Mouse (Mus musculus): ENCODE results near the gene Atp8a2.

The Atp8a2 gene

DNA sequence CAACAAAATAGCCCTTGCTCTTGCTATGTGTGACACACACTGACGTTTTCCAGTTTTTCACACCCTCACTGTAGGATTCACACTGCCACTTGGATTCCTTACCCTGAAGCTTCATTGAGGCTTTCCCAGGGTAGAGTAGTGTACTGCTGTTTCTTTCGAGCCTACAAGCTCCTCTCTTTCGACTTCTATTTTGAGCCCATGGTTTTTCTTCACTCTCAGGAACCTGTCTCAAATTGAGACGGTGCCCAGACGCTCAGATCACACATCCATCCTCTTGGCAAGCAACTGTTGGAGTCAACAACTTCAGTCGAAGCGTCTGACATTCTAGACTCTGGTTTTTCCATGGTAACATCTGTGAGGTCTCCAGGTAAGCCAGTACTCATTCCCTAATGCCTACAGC, at the start of gene Atp8a2:
Atp8a2 (minus strand) TSS at position 296 of the 400 bp plus-strand sequence.
- DNase-seq (ENCODE audit: low spot score), result no peak

DNA sequence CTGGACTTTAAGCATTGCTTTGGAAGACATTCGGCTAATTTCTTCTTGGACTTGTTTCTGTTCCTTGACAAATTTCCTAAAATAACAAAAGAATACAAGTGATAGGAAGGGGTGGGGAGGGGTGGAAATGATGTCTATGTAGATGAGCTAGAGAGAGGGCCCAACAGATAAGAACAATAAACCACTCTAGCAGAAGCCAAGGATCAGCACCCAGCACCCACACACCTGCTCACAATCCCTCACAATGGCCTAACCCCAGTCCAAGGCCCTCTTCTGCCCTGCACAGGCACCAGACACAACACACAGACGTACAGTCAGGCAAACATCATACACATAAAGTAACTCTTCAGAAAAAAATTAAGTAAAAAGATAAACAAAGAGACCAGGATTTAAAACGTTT, 41.6 kb upstream of the Atp8a2 start:
- DNase-seq (ENCODE audit: low spot score), result no peak

DNA sequence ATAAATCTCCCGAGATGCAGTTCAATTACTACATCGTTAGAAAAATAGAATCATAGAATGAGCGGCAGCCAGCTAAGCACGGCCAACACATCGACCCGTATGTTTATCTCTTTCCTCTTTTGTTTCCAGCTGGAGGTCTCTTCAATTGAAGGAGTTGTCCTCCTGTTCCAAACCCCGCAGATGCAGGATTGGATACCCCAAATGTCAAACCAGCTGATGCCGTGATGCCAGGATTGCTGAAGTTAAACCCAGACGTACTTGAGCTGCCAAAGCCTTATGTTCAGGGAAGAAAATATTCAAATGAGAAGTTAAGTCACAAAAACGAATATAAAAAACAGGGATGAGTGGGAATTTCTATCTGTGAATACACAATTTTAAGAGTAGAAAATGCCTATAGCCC, 22.9 kb upstream of the Atp8a2 start:
- DNase-seq (ENCODE audit: low spot score), result no peak

DNA sequence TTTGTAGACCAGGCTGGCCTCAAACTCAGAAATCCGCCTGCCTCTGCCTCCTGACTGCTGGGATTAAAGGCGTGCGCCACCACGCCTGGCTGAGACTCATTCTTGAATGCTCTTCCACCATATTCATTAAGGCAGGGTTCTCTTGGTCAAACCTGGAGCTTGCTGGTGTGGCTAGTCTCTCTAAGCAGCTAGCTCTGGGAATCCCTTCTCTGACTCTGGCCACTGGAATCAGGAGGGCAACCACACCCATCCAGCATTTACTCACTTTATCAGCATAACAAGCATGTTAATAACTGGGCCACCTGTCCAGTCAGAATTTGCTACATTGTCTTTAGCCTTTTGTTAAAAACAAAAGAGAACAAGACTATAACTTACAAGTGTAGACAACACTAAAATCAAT, 20.6 kb upstream of the Atp8a2 start:
- no peak for DNase-seq (ENCODE audit: low spot score)

DNA sequence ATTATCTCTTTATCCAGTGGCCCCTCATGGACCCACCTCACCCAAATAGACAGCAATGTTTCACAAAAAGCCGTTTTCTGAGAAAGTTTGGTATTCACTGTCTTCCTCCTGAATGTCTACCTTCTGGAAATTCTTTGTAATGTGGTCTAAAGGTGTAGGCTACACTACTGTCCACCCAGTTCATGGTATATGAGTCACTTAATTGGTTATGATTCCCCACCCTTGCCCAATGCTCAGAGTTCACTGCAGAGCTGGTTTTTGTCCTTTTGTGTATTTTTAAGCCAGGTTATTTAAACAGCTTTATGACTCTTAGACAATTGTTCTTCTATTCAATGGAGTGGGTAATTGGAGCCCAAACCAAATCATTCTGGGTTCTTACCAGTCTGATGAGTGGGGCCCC, 19.1 kb upstream of the Atp8a2 start:
- DNase-seq (ENCODE audit: low spot score), result no peak

DNA sequence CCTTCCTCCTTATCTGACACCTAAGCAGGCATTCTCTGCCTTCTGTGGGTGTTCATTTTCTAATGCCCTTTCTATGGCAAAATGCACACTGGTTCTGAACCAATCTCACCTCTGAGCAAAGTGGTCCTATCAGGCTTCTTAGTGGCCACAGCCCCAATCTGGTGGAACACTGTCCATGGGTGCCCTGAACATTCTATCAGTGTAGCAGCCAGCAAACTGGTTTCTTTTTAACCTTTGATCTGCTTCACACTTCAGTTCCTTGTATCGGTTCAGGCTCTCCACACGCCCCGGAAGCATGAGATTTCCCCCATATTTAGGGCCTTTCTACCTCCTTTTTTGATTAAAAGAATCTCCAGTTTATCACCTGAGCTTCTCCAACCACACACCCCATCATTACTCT, 18.0 kb upstream of the Atp8a2 start:
- DNase-seq (ENCODE audit: low spot score), result no peak

DNA sequence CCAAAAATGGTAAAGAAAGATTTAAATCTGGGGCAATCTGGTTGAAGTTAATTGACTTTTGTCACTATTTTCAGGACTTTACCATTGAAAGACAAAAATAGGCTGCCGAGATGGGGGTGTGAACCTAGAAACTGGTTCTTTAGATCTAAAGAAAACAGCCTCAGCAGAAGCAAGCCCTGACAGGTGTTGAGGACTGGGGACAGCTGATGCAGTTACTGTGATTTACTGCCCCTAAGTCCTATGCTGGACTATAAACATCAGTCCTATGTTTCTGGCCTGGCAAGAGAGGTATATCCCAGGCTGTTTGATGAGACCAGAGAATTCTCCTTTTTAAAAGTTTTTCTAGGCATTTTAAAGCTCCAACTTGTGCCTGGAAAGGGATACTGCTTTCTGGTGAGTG, 17.1 kb upstream of the Atp8a2 start:
- DNase-seq (ENCODE audit: low spot score), result peak; percentile 4

DNA sequence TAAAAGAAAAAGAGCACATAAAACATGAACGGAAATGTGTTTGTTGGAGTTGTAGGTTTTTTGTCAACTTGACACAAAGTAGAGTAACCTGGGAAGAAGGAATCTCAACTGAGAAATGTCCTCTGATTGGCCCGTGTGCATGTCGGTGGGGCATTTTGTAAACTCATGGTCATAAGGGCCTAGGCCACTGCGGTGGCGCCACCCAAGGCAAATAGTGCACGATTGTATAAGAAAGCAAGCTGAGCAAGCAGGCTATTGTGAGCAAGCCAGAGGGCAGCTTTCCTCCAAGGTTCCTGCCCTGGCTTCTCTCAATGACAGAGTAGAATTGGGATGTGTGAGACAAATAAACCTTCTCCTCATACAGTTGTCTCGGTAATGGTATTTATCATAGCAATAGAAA, 12.2 kb upstream of the Atp8a2 start:
- DNase-seq (ENCODE audit: low spot score), result no peak

DNA sequence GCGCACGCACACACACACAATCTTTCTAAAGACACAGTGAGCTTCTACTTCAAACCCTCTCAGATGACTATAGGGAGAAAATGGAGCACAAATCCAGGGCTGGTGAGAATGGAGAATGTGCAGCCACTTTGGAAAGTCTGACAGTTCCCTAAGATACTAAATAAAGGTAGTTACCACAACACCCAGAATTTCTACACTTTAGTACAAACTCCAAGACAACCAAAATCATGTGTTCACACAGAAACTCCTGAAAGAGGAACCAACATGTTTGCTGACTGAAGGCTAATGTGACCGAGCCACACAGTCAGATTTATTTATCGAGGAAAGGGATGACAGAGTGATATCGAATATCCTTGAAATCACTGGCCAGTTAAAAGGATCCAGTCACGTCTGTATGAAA, 8.0 kb upstream of the Atp8a2 start:
- no peak for DNase-seq (ENCODE audit: low spot score)

DNA sequence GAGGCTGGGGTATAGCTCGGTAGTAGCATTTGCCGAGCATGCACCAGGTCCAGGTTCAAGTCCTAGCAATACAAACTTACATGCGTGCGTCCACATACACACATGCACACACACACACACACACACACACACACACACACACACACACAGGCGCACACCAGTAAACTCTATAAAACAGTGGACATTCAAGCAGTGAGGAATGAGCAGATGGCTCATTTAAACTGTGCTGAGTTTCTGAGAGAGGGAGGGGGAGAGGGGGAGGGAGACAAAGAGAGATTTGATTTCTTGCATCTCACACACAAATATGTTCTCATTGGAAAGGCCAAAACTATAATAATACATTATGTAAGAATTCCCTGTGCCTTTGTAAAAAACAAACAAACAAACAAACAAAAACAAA, 980 bp downstream of the Atp8a2 start:
- DNase-seq (ENCODE audit: low spot score), result no peak

DNA sequence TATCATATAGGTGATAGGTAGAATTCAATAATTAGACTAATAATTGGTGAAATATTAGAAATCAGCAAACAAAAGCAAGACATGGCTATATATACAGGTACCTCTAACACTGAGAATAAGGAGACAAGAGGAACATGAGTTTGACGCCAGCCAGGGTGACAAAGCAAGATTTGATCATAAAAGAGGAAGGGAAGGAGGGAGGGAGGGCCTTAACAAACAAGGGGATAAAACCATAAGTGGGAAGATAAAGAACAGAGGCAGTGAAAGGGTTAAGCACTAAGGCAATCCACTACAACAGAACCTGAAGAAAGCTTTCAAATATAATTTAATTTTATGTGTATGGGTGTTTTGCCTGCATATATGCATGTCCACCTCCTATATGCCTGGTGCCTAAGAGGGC, 2.4 kb downstream of the Atp8a2 start:
- no peak for DNase-seq (ENCODE audit: low spot score)

DNA sequence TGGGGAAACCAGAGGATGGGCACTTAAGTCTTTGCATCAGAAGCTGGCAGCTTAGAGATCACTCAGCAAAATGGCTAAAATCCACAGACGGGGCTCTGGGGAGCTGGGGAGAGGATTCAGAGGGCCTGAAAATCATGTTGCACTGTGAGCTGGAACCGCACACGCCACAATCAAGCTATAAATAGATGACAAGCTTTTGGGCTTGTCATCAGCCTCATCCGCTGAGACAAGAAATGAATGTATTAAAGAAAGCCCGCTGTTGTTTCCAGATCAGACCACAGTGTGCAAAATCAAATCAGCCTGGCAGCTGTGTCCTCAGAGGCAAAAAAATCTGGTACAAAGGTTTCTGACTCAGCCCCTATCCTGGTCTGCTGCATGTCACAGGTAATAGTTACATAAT, 7.2 kb downstream of the Atp8a2 start:
- no peak for DNase-seq (ENCODE audit: low spot score)

DNA sequence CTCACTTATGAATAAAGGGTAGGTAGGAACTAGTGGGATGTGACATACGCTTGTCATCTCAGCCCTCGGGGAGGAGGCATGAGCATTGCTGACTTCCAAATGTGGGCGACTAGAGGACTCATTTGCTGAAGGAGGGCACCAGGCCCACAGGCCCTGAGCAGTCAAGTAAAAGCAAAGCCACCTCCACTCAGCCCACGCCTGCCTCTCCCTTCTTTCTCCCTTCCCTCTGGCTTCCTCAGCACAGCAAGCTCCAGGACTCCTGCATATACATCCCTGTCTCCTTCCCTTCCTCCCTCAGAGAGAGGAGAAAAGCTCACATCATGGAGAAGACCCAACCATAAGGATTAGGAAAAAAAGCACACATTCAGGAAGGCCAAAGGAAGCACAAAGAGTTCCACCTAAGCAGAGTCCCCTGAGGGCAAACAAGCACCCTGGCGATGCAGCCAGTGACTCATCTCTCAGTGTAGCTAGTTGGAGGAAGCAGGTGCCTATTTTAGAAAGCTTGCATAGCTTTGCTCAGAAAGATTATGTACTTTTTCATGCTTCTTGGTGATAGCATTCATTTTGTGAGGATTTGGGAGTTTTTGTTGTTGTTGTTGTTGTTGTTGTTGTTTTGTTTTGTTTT, 8.7 kb downstream of the Atp8a2 start:
- DNase-seq (ENCODE audit: low spot score), result no peak

DNA sequence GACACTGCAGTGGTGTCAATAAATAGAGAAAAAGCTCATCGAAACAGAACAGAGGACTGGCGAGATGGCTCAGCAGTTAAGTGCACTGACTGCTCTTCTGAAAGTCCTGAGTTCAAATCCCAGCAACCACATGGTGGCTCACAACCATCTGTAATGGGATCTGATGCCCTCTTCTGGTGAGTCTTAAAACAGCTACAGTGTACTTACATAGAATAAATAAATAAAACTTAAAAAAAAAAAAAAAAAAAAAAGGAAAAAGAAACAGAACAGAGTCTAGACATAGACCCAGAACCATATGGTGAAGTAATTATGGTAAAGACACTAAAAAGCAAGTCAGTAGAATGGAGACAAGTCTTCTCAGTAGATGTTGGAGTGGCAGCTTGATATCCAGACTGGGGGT, 15.7 kb downstream of the Atp8a2 start:
- DNase-seq (ENCODE audit: low spot score), result no peak

DNA sequence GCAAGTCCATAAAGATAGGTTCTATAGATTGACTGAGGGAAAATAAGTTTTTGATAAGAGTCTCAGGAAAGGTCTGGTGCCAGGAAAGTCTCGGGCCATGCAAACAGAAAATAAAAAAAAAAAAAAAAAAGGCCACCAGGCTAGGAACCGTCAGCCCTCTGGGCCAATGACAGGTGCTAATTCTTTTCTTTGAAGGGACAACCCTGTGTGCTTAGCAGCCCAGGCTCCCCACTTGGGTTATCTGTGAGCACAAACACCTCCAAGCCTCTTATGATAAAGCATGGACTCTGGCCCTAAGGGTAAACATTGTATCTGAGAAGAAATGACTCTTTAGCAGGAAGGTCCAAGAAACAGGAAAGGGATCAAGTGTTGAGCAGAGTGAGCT, 18.4 kb downstream of the Atp8a2 start:
- DNase-seq (ENCODE audit: low spot score), result no peak

DNA sequence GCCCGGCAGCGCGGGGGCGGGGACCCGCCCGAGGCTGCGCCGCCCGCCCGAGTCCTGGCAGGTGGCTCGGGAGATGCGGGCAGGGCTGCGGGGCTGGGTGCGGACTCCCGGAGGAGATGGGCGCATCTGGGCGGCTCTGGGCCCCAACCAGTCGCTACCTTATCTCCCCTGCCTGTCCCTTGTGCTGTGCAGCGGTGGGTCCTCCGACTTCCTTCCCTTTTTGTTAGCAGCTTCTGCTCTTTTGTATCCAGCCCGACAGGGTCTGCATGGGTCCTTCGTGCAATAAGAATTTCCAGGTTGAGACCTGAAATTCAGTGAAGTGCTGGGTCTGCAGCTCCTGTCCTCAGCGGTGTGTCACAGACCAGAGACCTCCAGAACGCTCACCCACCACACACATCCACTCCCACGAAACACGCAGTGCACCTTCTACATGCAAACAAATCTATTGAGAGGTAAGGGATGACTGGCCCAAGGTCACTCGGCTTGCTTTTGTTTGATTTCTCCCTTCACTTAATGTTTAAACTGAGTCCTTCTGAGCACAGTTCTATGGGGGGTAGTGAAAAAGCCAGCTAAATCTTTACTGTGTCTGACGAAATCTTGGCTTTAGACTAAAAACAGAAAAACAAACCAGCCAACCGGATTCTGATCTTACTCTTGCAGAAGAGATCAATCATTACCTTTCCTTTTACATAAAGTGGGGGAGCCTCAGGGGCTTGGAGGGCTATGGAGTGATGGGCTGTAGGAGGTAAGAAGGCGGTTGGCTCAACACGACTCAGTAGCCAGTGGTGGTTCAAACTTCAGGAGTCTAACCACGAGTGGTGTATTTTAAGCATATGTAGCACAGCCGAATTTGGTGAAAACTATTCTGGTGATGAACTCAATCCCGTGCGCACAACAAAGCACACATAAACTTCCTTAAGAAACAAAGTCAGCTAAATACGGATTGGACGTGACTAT, 19.1 kb downstream of the Atp8a2 start:
- peak; percentile 28 for DNase-seq (ENCODE audit: low spot score)

DNA sequence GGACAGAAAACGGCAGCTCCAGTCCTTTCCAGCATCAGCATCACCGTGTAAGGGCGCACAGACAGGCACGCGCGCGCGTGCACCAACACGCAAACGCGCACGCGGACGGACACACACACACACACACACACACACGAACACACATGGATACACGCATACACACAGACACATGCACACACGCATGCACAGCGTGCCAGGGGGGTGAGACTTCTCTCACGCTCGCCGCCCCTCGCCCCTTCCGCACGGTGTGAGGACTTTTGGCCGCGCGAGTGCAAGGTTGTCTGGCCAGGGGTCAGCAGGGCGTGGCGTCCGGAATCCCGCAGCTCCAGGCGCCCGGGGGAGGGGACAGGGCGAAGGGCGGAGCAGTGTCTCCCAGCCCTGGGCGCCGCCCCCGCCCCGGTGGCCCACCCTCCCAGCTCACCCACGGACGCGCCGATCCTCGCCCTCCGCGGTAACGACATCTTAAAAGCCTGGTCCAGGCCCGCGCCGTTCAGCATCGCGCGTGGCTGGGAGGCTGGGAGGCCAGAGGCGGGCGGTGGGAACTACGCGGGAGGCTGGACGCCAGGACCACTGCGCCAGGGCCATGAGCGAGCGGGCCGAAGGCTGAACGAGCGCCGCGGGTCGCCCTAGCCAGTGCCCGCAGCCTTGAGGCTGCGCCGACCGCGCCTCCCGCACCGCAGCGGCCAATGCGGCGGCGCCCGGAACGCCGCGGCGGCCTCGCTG, 19.9 kb downstream of the Atp8a2 start:
- peak; percentile 56 for DNase-seq (ENCODE audit: low spot score)

DNA sequence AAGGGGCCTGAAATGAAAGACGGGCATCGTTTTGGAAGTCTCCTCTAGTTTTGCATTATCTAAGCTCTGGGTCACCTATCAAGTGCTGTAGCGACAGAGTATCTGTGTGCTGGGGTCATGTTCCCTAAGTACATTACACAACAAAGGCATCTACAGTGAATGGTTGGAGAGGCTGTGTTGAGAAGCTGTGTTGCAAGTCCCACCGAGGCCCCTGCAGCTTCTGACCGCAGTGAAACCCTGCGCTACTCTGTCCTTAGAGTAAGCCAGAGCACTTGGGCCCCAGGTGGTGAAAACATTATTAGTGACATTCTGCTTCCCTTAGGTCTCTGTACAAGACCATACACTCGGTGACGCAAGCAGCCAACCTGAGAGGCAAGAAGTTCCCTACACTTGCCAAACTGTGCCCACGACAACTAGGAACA, 20.5 kb downstream of the Atp8a2 start:
- DNase-seq (ENCODE audit: low spot score), result peak; percentile 28

DNA sequence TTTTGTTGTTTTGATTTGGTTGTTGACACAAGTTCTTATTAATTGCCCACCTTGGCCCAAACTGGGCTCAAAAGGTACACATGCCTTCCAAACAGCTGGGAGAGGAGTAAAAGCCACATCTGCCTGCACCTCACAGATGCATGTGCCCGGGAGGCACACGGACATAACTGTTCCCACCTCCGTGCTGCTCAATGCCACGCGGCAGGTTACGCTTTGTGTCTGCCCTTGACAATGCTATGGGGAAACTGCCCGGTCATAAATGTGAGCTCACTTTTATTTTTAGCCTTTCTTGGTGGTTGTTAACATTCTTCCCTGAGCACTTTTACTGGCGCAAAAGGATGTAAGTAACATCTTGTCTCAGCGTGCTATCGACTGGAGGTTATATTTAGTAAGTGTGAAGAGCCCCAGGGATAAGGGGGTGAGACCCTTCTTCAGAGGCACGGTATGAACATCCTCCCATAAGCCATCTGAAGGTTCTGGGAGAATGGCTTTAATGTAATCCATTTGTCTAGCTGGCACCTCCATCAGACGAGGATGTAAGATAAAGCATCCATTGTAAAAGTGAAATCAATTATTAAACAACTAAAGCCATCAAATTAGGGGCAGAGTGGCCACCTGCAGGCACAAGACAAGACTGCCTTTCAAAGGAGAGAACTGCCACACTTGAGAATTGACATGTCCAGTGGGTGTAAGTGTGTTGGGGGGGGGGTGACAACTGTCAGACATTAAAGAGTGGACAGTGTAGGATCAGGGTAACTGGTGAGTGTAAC, 24.5 kb downstream of the Atp8a2 start:
- no peak for DNase-seq (ENCODE audit: low spot score)

DNA sequence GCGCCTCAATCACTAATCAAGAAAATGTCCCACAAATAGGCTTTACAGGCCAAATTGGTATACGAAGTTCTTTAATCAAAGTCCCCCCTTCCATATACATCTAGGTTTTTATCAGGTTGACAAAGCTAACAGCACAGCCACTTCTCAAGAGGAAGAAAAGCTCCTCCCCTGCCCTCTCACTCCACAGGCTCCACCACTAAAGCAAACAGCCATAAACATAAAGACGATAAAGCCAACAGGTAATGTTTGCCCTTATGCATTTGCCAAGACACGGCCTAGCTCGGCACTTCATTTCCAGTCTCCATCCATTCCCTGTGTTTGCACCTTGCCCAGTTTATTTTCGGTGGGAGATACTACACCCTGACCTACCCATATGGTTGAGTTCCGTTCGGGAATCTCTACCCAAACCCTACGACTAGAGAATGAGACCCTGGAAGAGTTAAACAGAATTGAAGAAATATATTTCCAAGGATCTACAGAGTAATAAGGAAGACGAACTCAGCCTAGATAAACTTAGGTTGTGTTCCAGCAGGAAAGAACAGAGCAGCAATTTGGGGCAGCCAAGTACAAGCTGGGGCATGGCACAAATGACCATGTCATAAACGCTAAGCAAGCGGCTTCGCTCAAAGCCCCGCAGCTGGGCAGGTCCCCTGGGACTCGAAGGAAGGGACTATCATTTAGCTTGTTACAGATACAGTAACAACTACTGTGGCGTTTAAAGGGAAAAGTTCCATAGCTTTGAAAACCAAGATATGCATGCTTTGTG, 26.0 kb downstream of the Atp8a2 start:
- DNase-seq (ENCODE audit: low spot score), result no peak

DNA sequence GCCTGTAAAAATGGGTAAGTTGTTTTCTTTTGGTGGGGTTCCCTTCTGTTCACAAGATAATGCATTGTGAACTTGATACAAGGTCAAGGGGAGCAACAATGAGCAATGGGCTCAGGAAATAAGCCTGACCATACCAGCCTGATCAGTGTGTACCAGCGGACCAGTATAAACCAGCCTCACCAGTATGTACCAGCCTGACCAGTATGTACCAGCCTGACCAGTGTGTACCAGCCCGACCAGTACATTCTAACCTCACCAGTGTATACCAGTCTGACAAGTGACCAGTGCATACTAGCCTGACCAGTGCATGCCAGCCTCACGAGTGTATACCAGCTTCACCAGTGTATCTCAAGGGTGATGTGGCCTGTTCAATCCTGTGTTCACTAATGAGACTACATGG, 33.6 kb downstream of the Atp8a2 start:
- no peak for DNase-seq (ENCODE audit: low spot score)

All from embryo, embryonic 10.5 days (tissue).